Mouse (Mus musculus) spleen, postnatal 14 days (tissue): Measurements from ENCODE around the gene Nup153.

Source experiments
- DNase-seq, 2 experiments: peaks; one replicate each; pipeline ENCODE4 v3.0.0; 2021 to 2022; ENCODE audit warnings: low spot score in 2 of 2

Nup153 gene

GRCm38 (mm10) chr13:46727837-46728268, at the start of gene Nup153:
Nup153 (minus strand) TSS chr13:46727940.
- DNase-seq: peak; percentile 100

- no peak for DNase-seq
These were observed 49.7 kb upstream of the Nup153 start for GRCm38 (mm10) chr13:46777461-46777860.

- no peak for DNase-seq
These were observed 49.0 kb upstream of the Nup153 start for GRCm38 (mm10) chr13:46776636-46777305.

- DNase-seq: no peak
These were observed 47.3 kb upstream of the Nup153 start for GRCm38 (mm10) chr13:46774998-46775397.

- DNase-seq: no peak
These were observed 44.8 kb upstream of the Nup153 start for GRCm38 (mm10) chr13:46772581-46772980.

GRCm38 (mm10) chr13:46765361-46765760, 37.6 kb upstream of the Nup153 start:
- DNase-seq: no peak

GRCm38 (mm10) chr13:46763210-46763609, 35.5 kb upstream of the Nup153 start:
- no peak for DNase-seq

GRCm38 (mm10) chr13:46760921-46761320, 33.2 kb upstream of the Nup153 start:
- no peak for DNase-seq

- no peak for DNase-seq
These were observed 31.6 kb upstream of the Nup153 start for GRCm38 (mm10) chr13:46759281-46759809.

GRCm38 (mm10) chr13:46758627-46759026, 30.9 kb upstream of the Nup153 start:
- DNase-seq: no peak

- DNase-seq: no peak
These were observed 30.2 kb upstream of the Nup153 start for GRCm38 (mm10) chr13:46757946-46758345.

GRCm38 (mm10) chr13:46753294-46753693, 25.6 kb upstream of the Nup153 start:
- no peak for DNase-seq

- DNase-seq: no peak
These were observed 25.0 kb upstream of the Nup153 start for GRCm38 (mm10) chr13:46752566-46753229.

GRCm38 (mm10) chr13:46748138-46748873, 20.6 kb upstream of the Nup153 start:
- no peak for DNase-seq

GRCm38 (mm10) chr13:46743821-46744220, 16.1 kb upstream of the Nup153 start:
- DNase-seq: no peak

GRCm38 (mm10) chr13:46742367-46742766, 14.6 kb upstream of the Nup153 start:
- DNase-seq: no peak

- DNase-seq: no peak
These were observed 11.7 kb upstream of the Nup153 start for GRCm38 (mm10) chr13:46739426-46739825.

GRCm38 (mm10) chr13:46737482-46737881, 9.7 kb upstream of the Nup153 start:
- no peak for DNase-seq

- peak in 1 of 2 experiments; percentile 11 for DNase-seq
These were observed 8.7 kb upstream of the Nup153 start for GRCm38 (mm10) chr13:46736479-46736865.

- DNase-seq: peak; percentile 37 to 46
These were observed 8.2 kb upstream of the Nup153 start for GRCm38 (mm10) chr13:46735808-46736478.

GRCm38 (mm10) chr13:46735219-46735807, 7.6 kb upstream of the Nup153 start:
- no peak for DNase-seq
